Mouse (Mus musculus) spleen, postnatal 0 days (tissue): ENCODE data around the gene Gm5591. TPM values are rescaled to one million over a fixed set of nuclear protein-coding genes. Genes with fewer than 3 reads are reported as not detected.

Experiments
- polyA plus RNA-seq: library from polyadenylated mRNA; unstranded; fragments of >200 nt; fragmentation: Nextera tagmentation; extraction: Ambion mirVana; gene quantifications from 2 replicates; pipeline ENCODE4 v1.2.1, GENCODE M21; 2015

The Gm5591 gene
- polyA plus RNA-seq = not detected in 2 replicates

DNA sequence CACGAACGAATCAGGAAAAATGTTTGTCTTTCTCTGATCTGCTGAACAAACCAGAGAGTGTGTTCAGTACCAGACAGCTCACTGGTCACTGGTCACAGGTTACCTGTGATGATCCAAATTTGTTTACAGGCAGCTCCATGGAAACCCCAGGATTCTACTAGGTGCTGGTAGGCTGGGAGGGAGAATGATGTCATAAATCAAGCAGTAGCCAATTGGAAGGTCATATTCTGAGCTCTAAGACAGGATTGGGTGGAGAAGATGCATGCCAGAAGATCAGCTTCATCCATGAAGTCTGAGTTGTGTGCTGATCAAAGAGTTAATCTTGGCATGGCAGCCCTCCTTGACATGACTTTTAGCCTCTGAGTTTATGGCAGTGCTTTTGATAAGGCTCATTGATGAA, at the start of gene Gm5591:
Gene Gm5591, minus strand, starts transcription at position 101 of the 400 bp plus-strand sequence.

